Mouse (Mus musculus) CH12.LX (cell line): ENCODE data around the gene Prrxl1. TPM values are rescaled to one million over a fixed set of nuclear protein-coding genes. Genes with fewer than 3 reads are reported as not detected.

Source experiments
- DNase-seq: peaks from one replicate; pipeline ENCODE4 v3.0.0-alpha.2; 2013; ENCODE audit errors: extremely low read depth
- H3K27ac ChIP-seq: 2 replicates; pipeline ENCODE4 v1.5.1; 2012; ENCODE audit warnings: low read depth, mild to moderate bottlenecking, control low read depth, moderate library complexity; ENCODE audit not compliant: insufficient read depth
- H3K27me3 ChIP-seq: replicated peaks from 2 replicates; pipeline ENCODE3; 2012; ENCODE audit warnings: inconsistent platforms
- H3K36me3 ChIP-seq, 2 experiments: replicated peaks in 1 of 2; 2 replicates each; pipeline versions ENCODE3 to v1.6.1; 2012; ENCODE audit warnings: inconsistent platforms in 1 of 2, low read length in 1 of 2, mild to moderate bottlenecking in 1 of 2, mixed read lengths in 1 of 2, moderate library complexity in 1 of 2; ENCODE audit not compliant: control insufficient read depth in 1 of 2, insufficient read depth in 1 of 2
- H3K4me1 ChIP-seq, 2 experiments: 2 replicates each; pipeline ENCODE4 v1.6.1; 2012; ENCODE audit warnings: inconsistent platforms in 1 of 2, moderate library complexity in 1 of 2; ENCODE audit not compliant: insufficient read depth in 2 of 2, control insufficient read depth in 1 of 2
- H3K4me2 ChIP-seq: 2 replicates; pipeline ENCODE4 v1.6.1; 2012; ENCODE audit warnings: low read depth, mild to moderate bottlenecking, control low read depth; ENCODE audit not compliant: poor library complexity, insufficient read depth, severe bottlenecking
- H3K4me3 ChIP-seq, 3 experiments: fragments of 150-350 bp in 1 of 3; sonication (generic) in 1 of 3; replicated peaks in 1 of 3; 2 replicates each; pipeline versions ENCODE3 to v1.5.1; 2011 to 2012; ENCODE audit warnings: low read depth in 2 of 3, low read length in 2 of 3, mild to moderate bottlenecking in 2 of 3, moderate library complexity in 2 of 3, control low read depth in 1 of 3, improper control_type of control experiment in 1 of 3, inconsistent platforms in 1 of 3, mixed read lengths in 1 of 3; ENCODE audit not compliant: poor library complexity in 1 of 3
- H3K79me2 ChIP-seq: replicated peaks from 2 replicates; pipeline ENCODE4 v1.6.1; 2012; ENCODE audit warnings: mild to moderate bottlenecking, moderate library complexity; ENCODE audit not compliant: control insufficient read depth, poor library complexity, insufficient read depth, severe bottlenecking; ENCODE audit errors: extremely low read depth
- H3K9ac ChIP-seq: 2 replicates; pipeline ENCODE4 v1.6.1; 2012; ENCODE audit warnings: low read depth, mild to moderate bottlenecking, control low read depth, moderate library complexity; ENCODE audit not compliant: insufficient read depth
- H3K9me3 ChIP-seq: replicated peaks from 2 replicates; pipeline ENCODE3; 2012; ENCODE audit warnings: low read length, inconsistent platforms, mixed read lengths
- BHLHE40 ChIP-seq: IDR thresholded peaks from 2 replicates; pipeline ENCODE4 v1.6.1; 2011; ENCODE audit warnings: mild to moderate bottlenecking, low read depth, low read length, improper control_type of control experiment
- E2F4 ChIP-seq: IDR thresholded peaks from 2 replicates; pipeline ENCODE4 v1.6.1; 2011; ENCODE audit warnings: low read depth, low read length, improper control_type of control experiment; ENCODE audit not compliant: insufficient replicate concordance
- EP300 ChIP-seq: IDR thresholded peaks from 2 replicates; pipeline ENCODE4 v1.6.1; 2011; ENCODE audit warnings: low read length, improper control_type of control experiment
- ETS1 ChIP-seq: conservative IDR thresholded peaks from 2 replicates; pipeline ENCODE4 v1.6.1; 2012; ENCODE audit warnings: low read depth, mild to moderate bottlenecking, inconsistent platforms, low read length, improper control_type of control experiment, moderate library complexity
- HCFC1 ChIP-seq: IDR thresholded peaks from 2 replicates; pipeline ENCODE4 v1.6.1; 2012; ENCODE audit warnings: low read depth, mild to moderate bottlenecking, inconsistent platforms, low read length, improper control_type of control experiment
- IRF4 ChIP-seq: IDR thresholded peaks from 2 replicates; pipeline ENCODE4 v1.6.1; 2014; ENCODE audit warnings: low read depth, mild to moderate bottlenecking, inconsistent platforms, low read length, improper control_type of control experiment
- JUN ChIP-seq: IDR thresholded peaks from 2 replicates; pipeline ENCODE4 v1.6.1; 2011; ENCODE audit warnings: low read depth, mild to moderate bottlenecking, low read length, improper control_type of control experiment, moderate library complexity; ENCODE audit not compliant: insufficient read depth
- KAT2A ChIP-seq: IDR thresholded peaks from 2 replicates; pipeline ENCODE4 v1.6.1; 2012; ENCODE audit warnings: low read length, improper control_type of control experiment, inconsistent platforms; ENCODE audit not compliant: insufficient replicate concordance
- MAX ChIP-seq: IDR thresholded peaks from 2 replicates; pipeline ENCODE4 v1.6.1; 2011; ENCODE audit warnings: low read length, improper control_type of control experiment
- MXI1 ChIP-seq: IDR thresholded peaks from 2 replicates; pipeline ENCODE4 v1.6.1; 2011; ENCODE audit warnings: mild to moderate bottlenecking, low read depth, low read length, improper control_type of control experiment
- MYC ChIP-seq: IDR thresholded peaks from 2 replicates; pipeline ENCODE4 v1.6.1; 2011; ENCODE audit warnings: low read depth, mild to moderate bottlenecking, improper control_type of control experiment, low read length
- NRF1 ChIP-seq: IDR thresholded peaks from 2 replicates; pipeline ENCODE4 v1.6.1; 2014; ENCODE audit warnings: low read depth, mild to moderate bottlenecking, inconsistent platforms, low read length, improper control_type of control experiment, moderate library complexity
- SMC3 ChIP-seq: IDR thresholded peaks from 2 replicates; pipeline ENCODE4 v1.6.1; 2011; ENCODE audit warnings: low read depth, low read length, improper control_type of control experiment
- TCF12 ChIP-seq: IDR thresholded peaks from 2 replicates; pipeline ENCODE4 v1.6.1; 2014; ENCODE audit warnings: low read depth, mild to moderate bottlenecking, inconsistent platforms, low read length, improper control_type of control experiment
- UBTF ChIP-seq: IDR thresholded peaks from 2 replicates; pipeline ENCODE4 v1.6.1; 2012; ENCODE audit warnings: low read depth, mild to moderate bottlenecking, inconsistent platforms, low read length, improper control_type of control experiment, moderate library complexity
- USF1 ChIP-seq: IDR thresholded peaks from 2 replicates; pipeline ENCODE4 v1.6.1; 2014; ENCODE audit warnings: low read depth, mild to moderate bottlenecking, inconsistent platforms, low read length, improper control_type of control experiment
- dilution Hi-C: fragments of 300-500 bp; cut with MboI; formaldehyde crosslinking; loops from 2 replicates; pipeline ENCODE4 v1.14.3; 2020; ENCODE audit warnings: low sequenced_read_pairs; ENCODE audit not compliant: extremely low pct_unique_long_range_greater_than_20kb, extremely low pct_ligation_motif_present
- in situ Hi-C: fragments of 300-500 bp; cut with MboI; formaldehyde crosslinking; loops from 3 replicates; pipeline ENCODE4 v1.14.3; 2019; ENCODE audit warnings: low sequenced_read_pairs, low pct_ligation_motif_present, low pct_unique_long_range_greater_than_20kb, mixed read lengths
- polyA plus RNA-seq: library from polyadenylated mRNA; unstranded; fragments of >175 nt; gene quantifications from 2 replicates; pipeline ENCODE4 v1.2.1, GENCODE M21; 2012; ENCODE audit warnings: low read depth; ENCODE audit not compliant: insufficient read length
- total RNA-seq, 2 experiments: library from RNA; depleted of rRNA; stranded (reverse); fragments of 300-350 nt in 1 of 2; fragments of >200 nt in 1 of 2; gene quantifications; 2 replicates each; pipeline ENCODE4 v1.2.3; 2012 to 2014

Prrxl1 gene
- total RNA-seq (2012; rRNA removed), result 0.04 TPM in 1 of 2 replicates, not detected in the other
- total RNA-seq (2014; rRNA removed), result not detected in 2 replicates
- polyA plus RNA-seq, result not detected in 2 replicates

DNA sequence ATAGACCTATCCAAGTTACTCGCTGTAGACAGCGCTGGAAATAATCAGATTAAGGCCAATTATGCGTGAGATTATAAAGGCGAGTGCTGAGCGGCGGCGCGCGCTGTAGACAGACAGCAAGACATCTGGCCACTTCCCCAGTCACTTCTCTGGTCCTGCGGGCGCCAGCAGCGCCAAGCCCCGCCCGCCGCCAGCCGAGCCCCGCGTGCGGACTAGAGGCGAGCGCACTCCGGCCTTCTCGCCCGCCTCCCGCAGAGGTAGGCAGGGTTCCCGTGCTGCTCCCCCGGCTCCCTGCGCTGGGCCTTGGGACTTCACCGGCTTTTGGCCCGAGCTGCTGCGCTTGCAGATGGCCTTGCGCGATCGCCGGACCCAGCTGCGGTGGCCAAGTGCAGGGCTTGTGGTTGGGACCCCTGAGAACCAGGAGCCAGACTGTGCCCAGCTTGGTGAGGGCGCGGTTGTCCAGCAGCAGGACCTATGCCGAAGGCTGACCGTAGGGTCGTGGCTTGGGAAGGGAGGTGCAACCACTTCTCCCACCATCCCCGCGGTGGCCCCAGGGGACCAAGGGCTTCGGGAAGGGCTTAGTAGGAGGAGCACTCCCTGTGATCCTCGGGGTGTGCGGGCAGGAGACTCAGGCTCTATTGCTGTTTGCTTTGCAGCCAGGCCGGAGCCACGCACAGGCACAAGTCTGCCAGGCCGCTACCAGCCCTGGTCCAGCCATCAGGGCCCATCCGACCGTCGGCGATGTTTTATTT is at the start of gene Prrxl1:
Gene Prrxl1 (plus strand): TSS at position 118 of the 752 bp plus-strand sequence.
- in situ Hi-C loops, result loop anchor here (25.0 kb wide), 2 partner anchors 213 to 338 kb away; no protein-coding TSS in a partner anchor
- Histone ChIP-seq H3K27ac (no peak within 1 kb of the TSS), H3K4me1 (no peaks in the 10 kb centered on the region), H3K4me3 (no peak within 1 kb of the TSS), H3K9me3 (peaks cover 11% of the 10 kb centered on the region), H3K9ac (no peak within 1 kb of the TSS), H3K79me2 (no peaks in the 10 kb centered on the region), H3K27me3 (peaks cover 24% of the 10 kb centered on the region), H3K36me3 (no peaks in the 10 kb centered on the region), H3K4me2 (no peak within 1 kb of the TSS)
- TF ChIP-seq E2F4, result no peak
- dilution Hi-C loops, result no loop called here
- DNase-seq, result no peak

DNA sequence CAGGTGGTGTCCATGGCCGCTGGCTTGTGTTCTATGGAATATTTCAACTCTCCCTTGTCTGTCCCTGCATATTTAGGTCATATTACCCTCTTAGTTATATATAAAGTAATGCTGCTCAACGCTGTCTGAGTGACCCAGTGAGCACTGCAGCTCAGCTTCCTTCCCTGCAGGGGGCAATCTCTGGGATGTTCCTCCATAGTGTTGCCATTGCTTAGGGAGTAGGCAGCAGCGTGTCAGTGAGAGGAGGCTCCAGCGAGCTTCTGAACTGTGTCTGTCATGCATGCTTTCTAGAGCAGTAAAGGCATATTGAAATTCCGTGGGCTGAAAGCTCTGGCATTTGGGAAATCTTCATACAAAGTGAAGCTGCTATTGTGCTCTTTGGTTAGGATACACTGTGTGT is 47.4 kb upstream of the Prrxl1 start:
- Histone ChIP-seq H3K9me3 (no peaks in the 10 kb centered on the region), H3K36me3 (peaks cover 30 to 90% of the 10 kb centered on the region in 2 experiments), H3K9ac (no peak overlapping the region), H3K27me3 (no peaks in the 10 kb centered on the region), H3K27ac (no peak overlapping the region), H3K4me1 (no peaks in the 10 kb centered on the region), H3K4me2 (no peak overlapping the region), H3K79me2 (no peaks in the 10 kb centered on the region), H3K4me3 (no peak overlapping the region)
- no peak for DNase-seq
- in situ Hi-C loops (no loop called here), dilution Hi-C loops (no loop called here)
- TF ChIP-seq MAX (no peak), MXI1 (no peak), ETS1 (no peak), EP300 (no peak), MYC (no peak), JUN (no peak), TCF12 (no peak), UBTF (no peak), USF1 (no peak), KAT2A (no peak), IRF4 (no peak), NRF1 (no peak), SMC3 (no peak), HCFC1 (no peak), BHLHE40 (no peak)
